Mouse (Mus musculus): ENCODE measurements around the gene Krtap6-5.
"Not testable (repeated sequence)": the region's sequence is repeated elsewhere in the genome, so short reads cannot be mapped to it uniquely, and the experiment has no call there.

Krtap6-5 gene

GRCm38 (mm10) chr16:89047783-89048182, at the start of gene Krtap6-5:
Gene Krtap6-5 (minus strand): TSS chr16:89047883.
- no peak for DNase-seq (ENCODE audit: extremely low read depth, low read depth)

GRCm38 (mm10) chr16:89071041-89071440, 23.4 kb upstream of the Krtap6-5 start:
- DNase-seq (ENCODE audit: extremely low read depth, low read depth): not testable (repeated sequence)

- DNase-seq (ENCODE audit: extremely low read depth, low read depth): not testable (repeated sequence)
Measured at GRCm38 (mm10) chr16:89063902-89064301, 16.2 kb upstream of the Krtap6-5 start, which contains the start of gene 1110025L11Rik. Gene 1110025L11Rik (minus strand): TSS chr16:89064002.

- not testable (repeated sequence) for DNase-seq (ENCODE audit: extremely low read depth, low read depth)
Measured at GRCm38 (mm10) chr16:89041372-89041771, 6.3 kb downstream of the Krtap6-5 start, which contains the start of gene Gm10228. Gene Gm10228 (minus strand): TSS chr16:89041472.

- not testable (repeated sequence) for DNase-seq (ENCODE audit: extremely low read depth, low read depth)
Measured at GRCm38 (mm10) chr16:89031399-89031798, 16.3 kb downstream of the Krtap6-5 start, which contains the start of gene Krtap6-1. Gene Krtap6-1 (plus strand): TSS chr16:89031699.

GRCm38 (mm10) chr16:89014984-89015383, 32.7 kb downstream of the Krtap6-5 start, which contains the start of gene Gm10229:
Gene Gm10229 (plus strand): TSS chr16:89015284.
- DNase-seq (ENCODE audit: extremely low read depth, low read depth): not testable (repeated sequence)

- no peak for DNase-seq (ENCODE audit: extremely low read depth, low read depth)
Measured at GRCm38 (mm10) chr16:89013973-89014372, 33.7 kb downstream of the Krtap6-5 start.

- DNase-seq (ENCODE audit: extremely low read depth, low read depth): no peak
Measured at GRCm38 (mm10) chr16:89010659-89011058, 37.0 kb downstream of the Krtap6-5 start, which contains the start of gene Krtap22-2. Gene Krtap22-2 (minus strand): TSS chr16:89010759.
